Mouse (Mus musculus) hindbrain, embryonic 13.5 days (tissue): ENCODE measurements around the gene Itpr1. TPM values are rescaled to one million over a fixed set of nuclear protein-coding genes. Genes with fewer than 3 reads are reported as not detected.
"Not testable (repeated sequence)": the region's sequence is repeated elsewhere in the genome, so short reads cannot be mapped to it uniquely, and the experiment has no call there.

Experiments used
- ATAC-seq: fragments of 200-750 bp; cut with Nextera tagmentation; 2 replicates; pipeline ENCODE4 v1.8.0; 2017; ENCODE audit warnings: moderate TSS enrichment; ENCODE audit not compliant: low FRiP score
- H3K27ac ChIP-seq: fragments of 300-500 bp; sonication (generic); 2 replicates; pipeline ENCODE4 v1.5.1; 2015; ENCODE audit warnings: inconsistent platforms, mild to moderate bottlenecking, moderate library complexity
- H3K27me3 ChIP-seq: fragments of 300-500 bp; sonication (generic); 2 replicates; pipeline ENCODE4 v1.6.1; 2015; ENCODE audit warnings: mild to moderate bottlenecking, inconsistent platforms
- H3K36me3 ChIP-seq: fragments of 300-500 bp; sonication (generic); 2 replicates; pipeline ENCODE4 v1.6.1; 2015; ENCODE audit warnings: mild to moderate bottlenecking, inconsistent platforms
- H3K4me1 ChIP-seq: fragments of 300-500 bp; sonication (generic); replicated peaks from 2 replicates; pipeline ENCODE4 v1.6.1; 2015; ENCODE audit warnings: inconsistent platforms
- H3K4me2 ChIP-seq: fragments of 300-500 bp; sonication (generic); 2 replicates; pipeline ENCODE4 v1.6.1; 2015; ENCODE audit warnings: inconsistent platforms, mild to moderate bottlenecking, moderate library complexity
- H3K4me3 ChIP-seq: fragments of 300-500 bp; sonication (generic); 2 replicates; pipeline ENCODE4 v1.5.1; 2015; ENCODE audit warnings: mild to moderate bottlenecking, inconsistent platforms
- H3K9ac ChIP-seq: fragments of 300-500 bp; sonication (generic); 2 replicates; pipeline ENCODE4 v1.6.1; 2015; ENCODE audit warnings: mild to moderate bottlenecking, inconsistent platforms
- H3K9me3 ChIP-seq: fragments of 300-500 bp; sonication (generic); 2 replicates; pipeline ENCODE4 v1.6.1; 2016; ENCODE audit warnings: inconsistent platforms
- WGBS: fragments of 180-500 bp; shearing (Covaris S2); methylation state at CpG from one replicate; pipeline ENCODE4 v1.1.7; 2015; 5-methylcytosine and 5-hydroxymethylcytosine counted together
- polyA plus RNA-seq: library from polyadenylated mRNA; unstranded; fragments of >200 nt; fragmentation: Nextera tagmentation; extraction: Ambion mirVana; gene quantifications from 2 replicates; pipeline ENCODE4 v1.2.1, GENCODE M21; 2015

The Itpr1 gene
- polyA plus RNA-seq, 1 experiment from 2014 or later: 6.1 TPM

- Histone ChIP-seq H3K36me3 (no peaks in the 10 kb centered on the region), H3K4me3 (no peak overlapping the region), H3K9me3 (no peaks in the 10 kb centered on the region), H3K4me2 (no peak overlapping the region), H3K27me3 (no peaks in the 10 kb centered on the region), H3K4me1 (no peaks in the 10 kb centered on the region), H3K9ac (no peak overlapping the region), H3K27ac (no peak overlapping the region)
- no peak for ATAC-seq
- WGBS: 75% methylated on average over 6 of the region's 6 CpGs
These were observed 336.6 kb downstream of the Itpr1 start for GRCm38 (mm10) chr6:108549495-108549935.

GRCm38 (mm10) chr6:108551725-108552620, 339.1 kb downstream of the Itpr1 start:
- Histone ChIP-seq H3K27me3 (no peaks in the 10 kb centered on the region), H3K36me3 (no peaks in the 10 kb centered on the region), H3K4me2 (no peak overlapping the region), H3K4me1 (no peaks in the 10 kb centered on the region), H3K9ac (no peak overlapping the region), H3K27ac (no peak overlapping the region), H3K4me3 (no peak overlapping the region), H3K9me3 (no peaks in the 10 kb centered on the region)
- WGBS: 94% methylated on average over 12 of the region's 12 CpGs
- no peak for ATAC-seq

- H3K27ac ChIP-seq: no peak overlapping the region
- ATAC-seq: no peak
- WGBS: 90% methylated on average over 3 of the region's 3 CpGs
- H3K27me3 ChIP-seq: no peaks in the 10 kb centered on the region
- H3K4me1 ChIP-seq: no peaks in the 10 kb centered on the region
- H3K4me2 ChIP-seq: no peak overlapping the region
- no peak overlapping the region for H3K4me3 ChIP-seq
- H3K9me3 ChIP-seq: no peaks in the 10 kb centered on the region
- no peak overlapping the region for H3K9ac ChIP-seq
- H3K36me3 ChIP-seq: no peaks in the 10 kb centered on the region
These were observed 340.1 kb downstream of the Itpr1 start for GRCm38 (mm10) chr6:108553013-108553412.

GRCm38 (mm10) chr6:108553536-108553935, 340.6 kb downstream of the Itpr1 start:
- no peak for ATAC-seq
- Histone ChIP-seq H3K27me3 (no peaks in the 10 kb centered on the region), H3K4me2 (no peak overlapping the region), H3K27ac (no peak overlapping the region), H3K4me1 (no peaks in the 10 kb centered on the region), H3K4me3 (no peak overlapping the region), H3K9me3 (no peaks in the 10 kb centered on the region), H3K9ac (no peak overlapping the region), H3K36me3 (no peaks in the 10 kb centered on the region)
- WGBS: 89% methylated on average over 4 of the region's 4 CpGs

GRCm38 (mm10) chr6:108554389-108554788, 341.5 kb downstream of the Itpr1 start:
- 93% methylated on average over 4 of the region's 4 CpGs for WGBS
- no peaks in the 10 kb centered on the region for H3K9me3 ChIP-seq
- H3K9ac ChIP-seq: no peak overlapping the region
- no peaks in the 10 kb centered on the region for H3K27me3 ChIP-seq
- H3K4me2 ChIP-seq: no peak overlapping the region
- no peaks in the 10 kb centered on the region for H3K4me1 ChIP-seq
- no peaks in the 10 kb centered on the region for H3K36me3 ChIP-seq
- H3K4me3 ChIP-seq: no peak overlapping the region
- no peak for ATAC-seq
- H3K27ac ChIP-seq: no peak overlapping the region

- H3K36me3 ChIP-seq: no peaks in the 10 kb centered on the region
- H3K27me3 ChIP-seq: no peaks in the 10 kb centered on the region
- H3K4me3 ChIP-seq: no peak overlapping the region
- ATAC-seq: no peak
- H3K4me1 ChIP-seq: no peaks in the 10 kb centered on the region
- H3K9me3 ChIP-seq: no peaks in the 10 kb centered on the region
- H3K4me2 ChIP-seq: no peak overlapping the region
- 90% methylated on average over 5 of the region's 5 CpGs for WGBS
- no peak overlapping the region for H3K9ac ChIP-seq
- H3K27ac ChIP-seq: no peak overlapping the region
These were observed 342.0 kb downstream of the Itpr1 start for GRCm38 (mm10) chr6:108554878-108555277.

- no peak overlapping the region for H3K9ac ChIP-seq
- H3K9me3 ChIP-seq: no peaks in the 10 kb centered on the region
- no peak overlapping the region for H3K4me3 ChIP-seq
- H3K36me3 ChIP-seq: no peaks in the 10 kb centered on the region
- H3K27me3 ChIP-seq: no peaks in the 10 kb centered on the region
- no peaks in the 10 kb centered on the region for H3K4me1 ChIP-seq
- H3K4me2 ChIP-seq: no peak overlapping the region
- no peak overlapping the region for H3K27ac ChIP-seq
- 91% methylated on average over 4 of the region's 4 CpGs for WGBS
- no peak for ATAC-seq
These were observed 344.9 kb downstream of the Itpr1 start for GRCm38 (mm10) chr6:108557576-108558322.

GRCm38 (mm10) chr6:108559226-108559625, 346.3 kb downstream of the Itpr1 start:
- not testable (repeated sequence) for H3K4me2 ChIP-seq, H3K4me3 ChIP-seq, H3K36me3 ChIP-seq, H3K9ac ChIP-seq, H3K4me1 ChIP-seq, H3K9me3 ChIP-seq, H3K27me3 ChIP-seq, ATAC-seq, H3K27ac ChIP-seq
- 91% methylated on average over 4 of the region's 4 CpGs for WGBS

GRCm38 (mm10) chr6:108562971-108563370, 350.1 kb downstream of the Itpr1 start:
- H3K4me2 ChIP-seq: no peak overlapping the region
- H3K9me3 ChIP-seq: no peaks in the 10 kb centered on the region
- no peak for ATAC-seq
- WGBS: 91% methylated on average over 2 of the region's 2 CpGs
- H3K36me3 ChIP-seq: no peaks in the 10 kb centered on the region
- H3K27ac ChIP-seq: no peak overlapping the region
- H3K9ac ChIP-seq: no peak overlapping the region
- H3K4me1 ChIP-seq: no peaks in the 10 kb centered on the region
- no peak overlapping the region for H3K4me3 ChIP-seq
- H3K27me3 ChIP-seq: no peaks in the 10 kb centered on the region

- not testable (repeated sequence) for H3K4me1 ChIP-seq, H3K9ac ChIP-seq, H3K27ac ChIP-seq, H3K36me3 ChIP-seq, H3K4me2 ChIP-seq, H3K9me3 ChIP-seq, H3K27me3 ChIP-seq, H3K4me3 ChIP-seq, ATAC-seq
- WGBS: 83% methylated on average over 18 of the region's 18 CpGs
These were observed 352.6 kb downstream of the Itpr1 start for GRCm38 (mm10) chr6:108565447-108565846.

GRCm38 (mm10) chr6:108566549-108566948, 353.7 kb downstream of the Itpr1 start:
- H3K27me3 ChIP-seq: 0 out of 2 replicates have a peak, but pooled peaks cover 2% of the 10 kb centered on the region
- H3K4me1 ChIP-seq: peaks cover 14% of the 10 kb centered on the region
- no peaks in the 10 kb centered on the region for H3K36me3 ChIP-seq
- H3K9me3 ChIP-seq: no peaks in the 10 kb centered on the region
- no peak for ATAC-seq
- no peak overlapping the region for H3K4me2 ChIP-seq
- no peak overlapping the region for H3K27ac ChIP-seq
- H3K9ac ChIP-seq: no peak overlapping the region
- no peak overlapping the region for H3K4me3 ChIP-seq

- H3K9me3 ChIP-seq: no peaks in the 10 kb centered on the region
- H3K27ac ChIP-seq: no peak overlapping the region
- no peak for ATAC-seq
- H3K4me2 ChIP-seq: no peak overlapping the region
- H3K27me3 ChIP-seq: 0 out of 2 replicates have a peak, but pooled peaks cover 2% of the 10 kb centered on the region
- WGBS: 70% methylated on average over 7 of the region's 7 CpGs
- H3K4me3 ChIP-seq: no peak overlapping the region
- H3K36me3 ChIP-seq: no peaks in the 10 kb centered on the region
- H3K4me1 ChIP-seq: peaks cover 16% of the 10 kb centered on the region
- no peak overlapping the region for H3K9ac ChIP-seq
These were observed 356.7 kb downstream of the Itpr1 start for GRCm38 (mm10) chr6:108569460-108570187.
